Mouse (Mus musculus) kidney, adult 9 months (tissue): Measurements from ENCODE around the gene Abca13.
A peak's percentile ranks its signal among the peaks of the same experiment; 100 is the strongest.

Source experiments
- DNase-seq: peaks from one replicate; pipeline ENCODE4 v3.0.0; 2022

The Abca13 gene

DNA sequence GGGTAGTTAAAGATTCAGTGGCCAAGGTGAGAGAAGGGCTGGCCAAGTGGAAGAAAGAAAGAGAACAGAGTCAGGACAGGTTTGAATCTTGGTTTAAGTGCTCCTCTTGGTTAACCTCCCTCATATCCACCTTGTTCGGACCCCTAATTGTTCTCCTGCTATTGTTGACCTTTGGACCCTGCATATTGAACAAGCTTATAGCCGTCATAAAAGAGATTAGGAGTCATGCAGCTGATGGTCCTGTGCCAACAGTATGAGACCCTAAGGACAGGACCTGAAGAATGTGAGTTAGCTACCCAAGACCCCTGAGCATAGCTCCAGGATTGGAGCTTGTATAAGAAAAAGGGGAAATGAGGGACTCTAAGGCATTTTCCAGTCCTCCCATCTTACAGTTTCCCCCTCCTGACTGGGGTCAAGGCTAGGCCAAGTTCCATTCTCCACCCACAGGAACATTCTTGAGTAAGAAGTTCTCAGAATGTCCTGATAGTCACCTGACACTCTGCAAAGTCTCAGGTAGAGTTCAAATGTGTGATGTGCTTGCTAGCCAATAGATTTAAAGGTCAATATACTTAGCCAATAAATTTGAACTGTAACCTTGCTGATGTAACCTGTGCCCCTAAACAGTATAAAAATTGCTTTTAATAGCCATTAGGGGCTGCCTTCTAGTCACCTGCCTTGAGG lies 536.2 kb downstream of the Abca13 start:
- peak; percentile 2 for DNase-seq

DNA sequence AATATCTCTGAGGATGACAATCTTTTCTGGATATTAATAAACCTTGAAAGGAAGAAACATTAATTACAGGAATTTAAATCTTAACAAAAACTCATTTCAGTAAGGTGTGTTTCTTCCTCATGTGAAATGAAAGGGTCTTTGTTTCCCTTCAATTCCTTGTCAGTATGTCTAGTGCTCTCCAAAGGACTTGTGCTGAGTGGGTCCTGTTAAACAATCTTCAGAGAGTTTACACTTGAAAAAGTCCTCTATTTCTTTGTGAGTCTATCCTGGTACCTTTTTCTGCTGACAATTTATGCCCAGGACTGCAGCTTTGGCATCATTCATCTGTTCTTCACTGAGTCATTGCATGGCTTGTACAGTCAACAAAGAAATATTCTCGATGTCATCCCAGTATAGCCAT lies 539.6 kb downstream of the Abca13 start:
- DNase-seq = no peak
